ENCODE assay signal across 8 mouse cellular contexts in the genomic region with DNA sequence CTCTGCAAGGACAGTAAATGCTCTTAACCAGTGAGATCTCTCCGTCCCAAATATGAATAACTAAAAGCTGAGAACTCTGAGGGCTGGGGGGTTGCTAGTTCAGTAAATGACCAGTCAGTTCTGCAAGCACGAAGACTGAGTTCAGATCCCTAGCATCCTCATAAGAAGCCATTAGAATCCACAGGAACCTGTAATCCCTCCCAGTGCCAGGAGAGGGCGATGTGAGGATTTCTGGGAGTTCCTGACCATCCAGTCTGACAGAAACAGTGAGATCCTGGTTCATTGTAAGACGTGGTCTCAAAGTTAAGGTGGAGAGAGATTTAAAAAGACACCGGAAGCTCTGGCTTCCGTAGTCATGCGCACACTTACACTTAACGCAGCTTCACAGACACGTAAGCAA.
A peak's percentile ranks its signal among the peaks of the same experiment; 100 is the strongest.
DNase-seq lines count a peak whose midpoint lies in the region; ATAC-seq lines count a peak whose summit lies in the region.

No protein-coding gene starts in this region.

- peak; percentile 45 for DNase-seq in CD4-positive, CD25-positive, alpha-beta regulatory T cell, adult 2 months (ENCODE audit: low read depth, low spot score)
- DNase-seq in layer of hippocampus, postnatal 10 days (ENCODE audit: low spot score in 2 of 2) = peak; percentile 6 to 16
- no peak for DNase-seq in layer of hippocampus, postnatal 25 days (ENCODE audit: extremely low spot score in 1 of 2, low spot score in 1 of 2)
- peak; percentile 24 for DNase-seq in adrenal gland, adult 8-10 months
- peak; percentile 38 for DNase-seq in lung, postnatal 25 days (ENCODE audit: low spot score)
- DNase-seq in spleen, postnatal 36 days (ENCODE audit: low spot score in 2 of 2) = no peak

- ATAC-seq in CD4-positive, CD25-positive, alpha-beta regulatory T cell, adult 4 months = no peak
- ATAC-seq in granulocyte monocyte progenitor cell, adult 5-6 weeks (replicated peaks; ENCODE audit: poor library complexity, severe bottlenecking) = no peak

Comparison
In these comparisons a context has a peak if more than half of its experiments do, and no peak if none do; other contexts are left out.
1. DNase-seq: peak in CD4-positive, CD25-positive, alpha-beta regulatory T cell, adult 2 months (single experiment), layer of hippocampus, postnatal 10 days (2 of 2), adrenal gland, adult 8-10 months (single experiment) and lung, postnatal 25 days (single experiment); none in layer of hippocampus, postnatal 25 days (0 of 2) and spleen, postnatal 36 days (0 of 2).